In the genomic region with DNA sequence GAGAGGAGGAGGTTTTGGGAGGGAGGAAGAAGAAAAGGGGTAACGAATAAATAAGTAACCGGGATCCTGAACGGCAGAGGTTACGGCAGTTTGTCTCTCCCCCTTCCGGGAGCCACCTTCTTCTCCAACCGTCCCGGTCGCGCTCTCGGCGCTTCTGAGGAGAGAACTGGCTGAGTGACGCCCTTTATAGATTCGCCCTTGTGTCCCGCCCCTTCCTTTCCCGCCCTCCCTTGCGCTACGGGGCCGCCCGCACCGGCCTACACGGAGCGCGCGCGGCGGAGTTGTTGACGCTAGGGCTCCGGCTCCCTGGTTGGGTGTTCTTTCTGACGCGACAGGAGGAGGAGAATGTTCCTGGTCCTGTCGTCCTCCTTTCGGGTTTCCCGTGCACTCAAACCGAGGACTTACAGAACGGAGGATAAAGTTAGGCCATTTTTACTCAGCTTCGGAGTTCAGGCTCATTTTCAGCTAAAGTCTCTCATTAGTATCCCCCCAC, we compare ENCODE assay signal across 8 mouse cellular contexts. TPM values are rescaled to one million over a fixed set of nuclear protein-coding genes. Genes with fewer than 3 reads are reported as not detected.
DNase-seq lines count a peak whose midpoint lies in the region; ATAC-seq and TF ChIP-seq lines count a peak whose summit lies in the region.

Polr2a (minus strand) TSS at position 160 of the 493 bp plus-strand sequence.

- H3K79me2 ChIP-seq in liver, adult 2 months (ENCODE audit: control insufficient read depth, insufficient read depth, low read length) = peaks cover 9% of the 10 kb centered on the region; the same call in 1 of the 2 replicates
- H3K79me2 ChIP-seq in myocyte (ENCODE audit: control insufficient read depth, insufficient read depth) = peaks cover 45% of the 10 kb centered on the region

- peak; percentile 100 for TF ChIP-seq POLR2A in liver, adult 2 months (IDR thresholded peaks at IDR 0.05; ENCODE audit: extremely low read depth, insufficient read depth, low read length)
- peak; percentile 98 for TF ChIP-seq POLR2A in myocyte (IDR thresholded peaks at IDR 0.05; ENCODE audit: insufficient read length, low read depth)

- H3K36me3 ChIP-seq in heart, embryonic 11.5 days (ENCODE audit: control insufficient read depth, insufficient read depth, low read length) = no peaks in the 10 kb centered on the region
- H3K36me3 ChIP-seq in kidney, embryonic 16.5 days (ENCODE audit: insufficient read depth, low read length) = no peaks in the 10 kb centered on the region
- no peaks in the 10 kb centered on the region for H3K36me3 ChIP-seq in liver, adult 2 months (ENCODE audit: control insufficient read depth, insufficient read depth, low read length)
- H3K36me3 ChIP-seq in myocyte (ENCODE audit: control insufficient read depth, insufficient read depth) = no peaks in the 10 kb centered on the region
- 0 out of 2 replicates have a peak, but pooled peaks cover 4% of the 10 kb centered on the region for H3K36me3 ChIP-seq in splenic B cell, adult 2 months (ENCODE audit: control insufficient read depth, insufficient read depth, low read length, poor library complexity, severe bottlenecking)

- H3K4me3 ChIP-seq in heart, embryonic 11.5 days (ENCODE audit: low read depth, low read length) = peak within 1 kb of the TSS; percentile 70
- peak within 1 kb of the TSS; percentile 73 for H3K4me3 ChIP-seq in kidney, embryonic 16.5 days (ENCODE audit: low read length)
- peak within 1 kb of the TSS; percentile 57 for H3K4me3 ChIP-seq in liver, adult 2 months (ENCODE audit: insufficient read depth, low read depth, low read length)
- peak within 1 kb of the TSS; percentile 61 for H3K4me3 ChIP-seq in myocyte

- H3K9me3 ChIP-seq in heart, embryonic 11.5 days (replicated peaks; ENCODE audit: control insufficient read depth, low read length) = no peaks in the 10 kb centered on the region
- no peaks in the 10 kb centered on the region for H3K9me3 ChIP-seq in kidney, embryonic 16.5 days (ENCODE audit: low read length)

- peak within 1 kb of the TSS; percentile 34 for H3ac ChIP-seq in myocyte (ENCODE audit: control insufficient read depth, insufficient read length)

- peak within 1 kb of the TSS; percentile 97 for H3K27ac ChIP-seq in heart, embryonic 11.5 days (ENCODE audit: low read depth, low read length)
- peak within 1 kb of the TSS; percentile 100 for H3K27ac ChIP-seq in kidney, embryonic 16.5 days (ENCODE audit: low read length)
- H3K27ac ChIP-seq in liver, adult 2 months (replicated peaks; ENCODE audit: insufficient read depth, low read depth, low read length) = peak within 1 kb of the TSS; percentile 90

- under 1% methylated on average over 35 of the region's 36 CpGs for WGBS in heart, embryonic 11.5 days (ENCODE audit: insufficient replicate concordance)
- 1% methylated on average over 25 of the region's 36 CpGs for WGBS in kidney, embryonic 16.5 days
- under 1% methylated on average over 36 of the region's 36 CpGs for WGBS in liver, adult 2 months

- H3K9ac ChIP-seq in heart, embryonic 11.5 days (ENCODE audit: low read depth, low read length) = peak within 1 kb of the TSS; percentile 92
- peak within 1 kb of the TSS; percentile 90 for H3K9ac ChIP-seq in kidney, embryonic 16.5 days (replicated peaks; ENCODE audit: low read length)
- H3K9ac ChIP-seq in liver, adult 2 months (ENCODE audit: low read depth, low read length) = peak within 1 kb of the TSS; percentile 75

- H3K4me1 ChIP-seq in heart, embryonic 11.5 days (ENCODE audit: control insufficient read depth, insufficient read depth, low read length) = peaks cover 34% of the 10 kb centered on the region
- peaks cover 33% of the 10 kb centered on the region for H3K4me1 ChIP-seq in kidney, embryonic 16.5 days (ENCODE audit: insufficient read depth, low read length)
- H3K4me1 ChIP-seq in liver, adult 2 months (ENCODE audit: control insufficient read depth, insufficient read depth, low read length) = peaks cover 17% of the 10 kb centered on the region

- DNase-seq in B cell, adult 2 months = peak; percentile 99
- DNase-seq in brain, adult 2 months (ENCODE audit: low read depth, low spot score) = peak; percentile 99
- peak; percentile 90 for DNase-seq in liver, adult 2 months (ENCODE audit: extremely low read depth, low read depth, low spot score)
- DNase-seq in splenic B cell, adult 2 months (ENCODE audit: low read depth, low spot score) = peak; percentile 99

- peak; percentile 81 for ATAC-seq in erythroblast, adult 5-6 weeks (replicated peaks; ENCODE audit: low FRiP score, poor library complexity, severe bottlenecking)
- ATAC-seq in heart, embryonic 11.5 days (replicated peaks; ENCODE audit: insufficient number of reproducible peaks, low FRiP score, low TSS enrichment) = peak; percentile 96
- peak; percentile 95 for ATAC-seq in kidney, embryonic 16.5 days (ENCODE audit: low FRiP score, low TSS enrichment)

- no peaks in the 10 kb centered on the region for H3K27me3 ChIP-seq in heart, embryonic 11.5 days (ENCODE audit: control insufficient read depth, insufficient read depth, low read length)
- H3K27me3 ChIP-seq in kidney, embryonic 16.5 days (ENCODE audit: insufficient read depth, low read length) = no peaks in the 10 kb centered on the region
- H3K27me3 ChIP-seq in liver, adult 2 months (ENCODE audit: control insufficient read depth, insufficient read depth, low read length) = no peaks in the 10 kb centered on the region
- H3K27me3 ChIP-seq in myocyte (ENCODE audit: control insufficient read depth, insufficient read depth, insufficient read length) = no peaks in the 10 kb centered on the region
- H3K27me3 ChIP-seq in splenic B cell, adult 2 months (ENCODE audit: control insufficient read depth, insufficient read depth, low read length, poor library complexity, severe bottlenecking) = no peaks in the 10 kb centered on the region

- peak within 1 kb of the TSS; percentile 80 for H3K4me2 ChIP-seq in heart, embryonic 11.5 days
- peak within 1 kb of the TSS; percentile 72 for H3K4me2 ChIP-seq in kidney, embryonic 16.5 days (replicated peaks; ENCODE audit: low read depth, low read length)
- peak within 1 kb of the TSS; percentile 99 for H3K4me2 ChIP-seq in myocyte (ENCODE audit: low read depth)

- TF ChIP-seq CTCF in liver, adult 2 months (IDR thresholded peaks at IDR 0.05; ENCODE audit: low read depth, low read length) = 0 out of 2 replicates have a peak, but pooled peaks have one; percentile 12

TF ChIP-seq in myocyte, 11 proteins besides CTCF, POLR2A, EP300 and RAD21:
- no peak for TF ChIP-seq CEBPB (IDR thresholded peaks at IDR 0.05; ENCODE audit: insufficient read depth, poor library complexity, severe bottlenecking)
- no peak for TF ChIP-seq USF1 (IDR thresholded peaks at IDR 0.05; ENCODE audit: low read depth)
- peak; percentile 62 for TF ChIP-seq E2F4 (IDR thresholded peaks at IDR 0.05; ENCODE audit: insufficient read depth)
- peak in 1 of 3 experiments; percentile 25 for TF ChIP-seq MYOG (IDR thresholded peaks at IDR 0.05; ENCODE audit: control insufficient read depth in 1 of 3, insufficient read depth in 1 of 3, insufficient read length in 2 of 3, low read depth in 2 of 3)
- TF ChIP-seq MYOD1 (IDR thresholded peaks at IDR 0.05; ENCODE audit: control insufficient read depth in 1 of 3, insufficient read length in 2 of 3, low read depth in 2 of 3) = peak in 1 of 3 experiments; percentile 45
- peak; percentile 21 for TF ChIP-seq REST (IDR thresholded peaks at IDR 0.05; ENCODE audit: insufficient read depth, insufficient read length)
- TF ChIP-seq POLR2AphosphoS2 (IDR thresholded peaks at IDR 0.05; ENCODE audit: insufficient read length, low read depth) = peak; percentile 100
- no peak for TF ChIP-seq TCF12 (IDR thresholded peaks at IDR 0.05; ENCODE audit: insufficient read depth, poor library complexity, severe bottlenecking)
- no peak for TF ChIP-seq SRF (IDR thresholded peaks at IDR 0.05; ENCODE audit: control insufficient read depth, insufficient read length, low read depth)
- TF ChIP-seq MAX (IDR thresholded peaks at IDR 0.05; ENCODE audit: low read depth) = peak; percentile 52
- peak; percentile 24 for TF ChIP-seq TCF3 (IDR thresholded peaks at IDR 0.05; ENCODE audit: insufficient read length, low read depth)

RNA-seq across cellular contexts. Expression of gene Polr2a, which starts in this region (rescaled TPM):
- total RNA-seq in erythroblast, adult 5-6 weeks (2015; ENCODE audit: low replicate concordance) = 56.5 and 58.3 TPM in 2 replicates
- 69.5 and 76.9 TPM in 2 replicates for total RNA-seq in erythroblast, adult 5-6 weeks (2017; ENCODE audit: low replicate concordance)
- polyA plus RNA-seq in heart, embryonic 11.5 days (2014; fragmentation: Nextera tagmentation; extraction: Ambion mirVana) = 29.0 and 36.7 TPM in 2 replicates
- 28.3 and 33.6 TPM in 2 replicates for polyA plus RNA-seq in kidney, embryonic 16.5 days (2015; fragmentation: Nextera tagmentation; extraction: Ambion mirVana)
- 10.0 and 12.6 TPM in 2 replicates for total RNA-seq in liver, adult 2 months (2014; rRNA removed)
- 9.9 and 10.6 TPM in 2 replicates for polyA plus RNA-seq in liver, adult 2 months (2012; rRNA removed)
- 69.5 TPM for polyA plus RNA-seq in myocyte (2012; fragmentation: generic; extraction: Trizol)

Comparison
In these comparisons a context has a peak if more than half of its experiments do, and no peak if none do; other contexts are left out.
1. Peak in every context shown above with its lines: DNase-seq, ATAC-seq, H3K4me3 ChIP-seq and H3K27ac ChIP-seq.